Mouse (Mus musculus): Measurements from ENCODE around the gene Slc50a1. TPM values are rescaled to one million over a fixed set of nuclear protein-coding genes. Genes with fewer than 3 reads are reported as not detected.

Slc50a1 gene
- polyA plus RNA-seq, 1 experiment from 2014 or later, result 38.1 TPM

- DNase-seq, result peak; percentile 49
- peak; percentile 21; the same call in 1 of the 2 replicates for ATAC-seq (ENCODE audit: low FRiP score, low TSS enrichment)
- Histone ChIP-seq H3K27me3 (ENCODE audit: control insufficient read depth, insufficient read depth, low read length) (peaks cover 29% of the 10 kb centered on the region), H3K4me3 (replicated peaks; ENCODE audit: low read depth, low read length) (peak overlapping the region; percentile 44), H3K4me1 (ENCODE audit: control insufficient read depth, insufficient read depth, low read length) (peaks cover 21% of the 10 kb centered on the region; the same call in 1 of the 2 replicates), H3K4me2 (ENCODE audit: low read length) (peak overlapping the region; percentile 93), H3K9me3 (ENCODE audit: control insufficient read depth, low read length) (no peaks in the 10 kb centered on the region), H3K36me3 (ENCODE audit: control insufficient read depth, insufficient read depth, low read length) (no peaks in the 10 kb centered on the region), H3K27ac (replicated peaks; ENCODE audit: low read depth, low read length) (no peak overlapping the region), H3K9ac (replicated peaks; ENCODE audit: low read length) (peak overlapping the region; percentile 57)
- under 1% methylated on average over 29 of the region's 29 CpGs for WGBS
Observed at GRCm38 (mm10) chr3:89280050-89280605, 9.8 kb upstream of the Slc50a1 start.

- peaks cover 29% of the 10 kb centered on the region for H3K27me3 ChIP-seq (ENCODE audit: control insufficient read depth, insufficient read depth, low read length)
- ATAC-seq (ENCODE audit: low FRiP score, low TSS enrichment), result peak; percentile 56
- H3K9ac ChIP-seq (replicated peaks; ENCODE audit: low read length), result peak overlapping the region; percentile 43; the same call in 1 of the 2 replicates
- H3K9me3 ChIP-seq (ENCODE audit: control insufficient read depth, low read length), result no peaks in the 10 kb centered on the region
- no peaks in the 10 kb centered on the region for H3K36me3 ChIP-seq (ENCODE audit: control insufficient read depth, insufficient read depth, low read length)
- H3K4me2 ChIP-seq (ENCODE audit: low read length), result peak overlapping the region; percentile 93
- peak; percentile 83 for DNase-seq
- H3K4me3 ChIP-seq (replicated peaks; ENCODE audit: low read depth, low read length), result peak overlapping the region; percentile 44
- WGBS, result 4% methylated on average over 35 of the region's 35 CpGs
- no peak overlapping the region for H3K27ac ChIP-seq (replicated peaks; ENCODE audit: low read depth, low read length)
- H3K4me1 ChIP-seq (ENCODE audit: control insufficient read depth, insufficient read depth, low read length), result peaks cover 21% of the 10 kb centered on the region; the same call in 1 of the 2 replicates
Observed at GRCm38 (mm10) chr3:89279153-89279890, 9.0 kb upstream of the Slc50a1 start.

- Histone ChIP-seq H3K9me3 (ENCODE audit: control insufficient read depth, low read length) (no peaks in the 10 kb centered on the region), H3K36me3 (ENCODE audit: control insufficient read depth, insufficient read depth, low read length) (no peaks in the 10 kb centered on the region), H3K4me1 (ENCODE audit: control insufficient read depth, insufficient read depth, low read length) (peaks cover 21% of the 10 kb centered on the region; the same call in 1 of the 2 replicates), H3K4me3 (replicated peaks; ENCODE audit: low read depth, low read length) (peak overlapping the region; percentile 44), H3K27ac (replicated peaks; ENCODE audit: low read depth, low read length) (no peak overlapping the region), H3K9ac (replicated peaks; ENCODE audit: low read length) (no peak overlapping the region; the same call in 1 of the 2 replicates), H3K4me2 (ENCODE audit: low read length) (peak overlapping the region; percentile 93), H3K27me3 (ENCODE audit: control insufficient read depth, insufficient read depth, low read length) (peaks cover 29% of the 10 kb centered on the region)
- 30% methylated on average over 8 of the region's 8 CpGs for WGBS
- no peak for ATAC-seq (ENCODE audit: low FRiP score, low TSS enrichment)
- DNase-seq, result no peak
Observed at GRCm38 (mm10) chr3:89278643-89279042, 8.3 kb upstream of the Slc50a1 start.

- H3K27me3 ChIP-seq (ENCODE audit: control insufficient read depth, insufficient read depth, low read length), result peaks cover 29% of the 10 kb centered on the region
Observed at GRCm38 (mm10) chr3:89278107-89278506, 7.7 kb upstream of the Slc50a1 start.

GRCm38 (mm10) chr3:89277281-89278021 is 7.1 kb upstream of the Slc50a1 start:
- WGBS, result 61% methylated on average over 14 of the region's 14 CpGs
- DNase-seq (no peak), ATAC-seq (ENCODE audit: low FRiP score, low TSS enrichment) (no peak)
- Histone ChIP-seq H3K9me3 (ENCODE audit: control insufficient read depth, low read length) (no peaks in the 10 kb centered on the region), H3K27me3 (ENCODE audit: control insufficient read depth, insufficient read depth, low read length) (peaks cover 29% of the 10 kb centered on the region), H3K4me3 (replicated peaks; ENCODE audit: low read depth, low read length) (no peak overlapping the region), H3K27ac (replicated peaks; ENCODE audit: low read depth, low read length) (0 out of 2 replicates have a peak overlapping the region, but pooled peaks have one; percentile 20), H3K9ac (replicated peaks; ENCODE audit: low read length) (no peak overlapping the region), H3K4me2 (ENCODE audit: low read length) (peak overlapping the region; percentile 12), H3K36me3 (ENCODE audit: control insufficient read depth, insufficient read depth, low read length) (no peaks in the 10 kb centered on the region), H3K4me1 (ENCODE audit: control insufficient read depth, insufficient read depth, low read length) (peaks cover 21% of the 10 kb centered on the region; the same call in 1 of the 2 replicates)

More at GRCm38 (mm10) chr3:89278107-89278506, 7.7 kb upstream of the Slc50a1 start:
- no peak overlapping the region for H3K27ac ChIP-seq (replicated peaks; ENCODE audit: low read depth, low read length)
- no peaks in the 10 kb centered on the region for H3K36me3 ChIP-seq (ENCODE audit: control insufficient read depth, insufficient read depth, low read length)
- H3K9ac ChIP-seq (replicated peaks; ENCODE audit: low read length), result no peak overlapping the region
- WGBS, result 79% methylated on average over 7 of the region's 7 CpGs
- no peak overlapping the region for H3K4me2 ChIP-seq (ENCODE audit: low read length)
- no peaks in the 10 kb centered on the region for H3K9me3 ChIP-seq (ENCODE audit: control insufficient read depth, low read length)
- DNase-seq, result no peak
- H3K4me1 ChIP-seq (ENCODE audit: control insufficient read depth, insufficient read depth, low read length), result peaks cover 21% of the 10 kb centered on the region; the same call in 1 of the 2 replicates
- no peak for ATAC-seq (ENCODE audit: low FRiP score, low TSS enrichment)
- H3K4me3 ChIP-seq (replicated peaks; ENCODE audit: low read depth, low read length), result no peak overlapping the region

GRCm38 (mm10) chr3:89276061-89276460 is 5.7 kb upstream of the Slc50a1 start:
- Histone ChIP-seq H3K4me2 (ENCODE audit: low read length) (no peak overlapping the region), H3K27ac (replicated peaks; ENCODE audit: low read depth, low read length) (no peak overlapping the region), H3K9ac (replicated peaks; ENCODE audit: low read length) (no peak overlapping the region), H3K4me1 (ENCODE audit: control insufficient read depth, insufficient read depth, low read length) (peaks cover 15% of the 10 kb centered on the region; the same call in 1 of the 2 replicates), H3K36me3 (ENCODE audit: control insufficient read depth, insufficient read depth, low read length) (no peaks in the 10 kb centered on the region), H3K4me3 (replicated peaks; ENCODE audit: low read depth, low read length) (no peak overlapping the region), H3K27me3 (ENCODE audit: control insufficient read depth, insufficient read depth, low read length) (peaks cover 22% of the 10 kb centered on the region), H3K9me3 (ENCODE audit: control insufficient read depth, low read length) (no peaks in the 10 kb centered on the region)
- no peak for DNase-seq
- 91% methylated on average over 13 of the region's 13 CpGs for WGBS
- ATAC-seq (ENCODE audit: low FRiP score, low TSS enrichment), result no peak

GRCm38 (mm10) chr3:89271760-89272159 is 1.4 kb upstream of the Slc50a1 start:
- no peak overlapping the region for H3K4me2 ChIP-seq (ENCODE audit: low read length)
- no peaks in the 10 kb centered on the region for H3K9me3 ChIP-seq (ENCODE audit: control insufficient read depth, low read length)
- peak; percentile 17 for DNase-seq
- ATAC-seq (ENCODE audit: low FRiP score, low TSS enrichment), result no peak
- H3K27ac ChIP-seq (replicated peaks; ENCODE audit: low read depth, low read length), result no peak overlapping the region
- WGBS, result 63% methylated on average over 6 of the region's 6 CpGs
- H3K36me3 ChIP-seq (ENCODE audit: control insufficient read depth, insufficient read depth, low read length), result 0 out of 2 replicates have a peak, but pooled peaks cover 4% of the 10 kb centered on the region
- no peaks in the 10 kb centered on the region for H3K27me3 ChIP-seq (ENCODE audit: control insufficient read depth, insufficient read depth, low read length)
- no peak overlapping the region for H3K4me3 ChIP-seq (replicated peaks; ENCODE audit: low read depth, low read length)
- peaks cover 17% of the 10 kb centered on the region for H3K4me1 ChIP-seq (ENCODE audit: control insufficient read depth, insufficient read depth, low read length)
- 0 out of 2 replicates have a peak overlapping the region, but pooled peaks have one; percentile 20 for H3K9ac ChIP-seq (replicated peaks; ENCODE audit: low read length)

GRCm38 (mm10) chr3:89270891-89271290 is 521 bp upstream of the Slc50a1 start:
- Histone ChIP-seq H3K27me3 (ENCODE audit: control insufficient read depth, insufficient read depth, low read length) (no peaks in the 10 kb centered on the region), H3K9ac (replicated peaks; ENCODE audit: low read length) (peak overlapping the region; percentile 53; the same call in 1 of the 2 replicates), H3K4me1 (ENCODE audit: control insufficient read depth, insufficient read depth, low read length) (peaks cover 17% of the 10 kb centered on the region), H3K27ac (replicated peaks; ENCODE audit: low read depth, low read length) (no peak overlapping the region), H3K36me3 (ENCODE audit: control insufficient read depth, insufficient read depth, low read length) (0 out of 2 replicates have a peak, but pooled peaks cover 4% of the 10 kb centered on the region), H3K4me3 (replicated peaks; ENCODE audit: low read depth, low read length) (peak overlapping the region; percentile 39), H3K4me2 (ENCODE audit: low read length) (peak overlapping the region; percentile 68), H3K9me3 (ENCODE audit: control insufficient read depth, low read length) (no peaks in the 10 kb centered on the region)
- no peak for DNase-seq
- 73% methylated on average over 6 of the region's 6 CpGs for whole genome bisulfite sequencing
- ATAC-seq (ENCODE audit: low FRiP score, low TSS enrichment), result no peak
